ENCODE assay signal across 8 mouse cellular contexts in the genomic region with DNA sequence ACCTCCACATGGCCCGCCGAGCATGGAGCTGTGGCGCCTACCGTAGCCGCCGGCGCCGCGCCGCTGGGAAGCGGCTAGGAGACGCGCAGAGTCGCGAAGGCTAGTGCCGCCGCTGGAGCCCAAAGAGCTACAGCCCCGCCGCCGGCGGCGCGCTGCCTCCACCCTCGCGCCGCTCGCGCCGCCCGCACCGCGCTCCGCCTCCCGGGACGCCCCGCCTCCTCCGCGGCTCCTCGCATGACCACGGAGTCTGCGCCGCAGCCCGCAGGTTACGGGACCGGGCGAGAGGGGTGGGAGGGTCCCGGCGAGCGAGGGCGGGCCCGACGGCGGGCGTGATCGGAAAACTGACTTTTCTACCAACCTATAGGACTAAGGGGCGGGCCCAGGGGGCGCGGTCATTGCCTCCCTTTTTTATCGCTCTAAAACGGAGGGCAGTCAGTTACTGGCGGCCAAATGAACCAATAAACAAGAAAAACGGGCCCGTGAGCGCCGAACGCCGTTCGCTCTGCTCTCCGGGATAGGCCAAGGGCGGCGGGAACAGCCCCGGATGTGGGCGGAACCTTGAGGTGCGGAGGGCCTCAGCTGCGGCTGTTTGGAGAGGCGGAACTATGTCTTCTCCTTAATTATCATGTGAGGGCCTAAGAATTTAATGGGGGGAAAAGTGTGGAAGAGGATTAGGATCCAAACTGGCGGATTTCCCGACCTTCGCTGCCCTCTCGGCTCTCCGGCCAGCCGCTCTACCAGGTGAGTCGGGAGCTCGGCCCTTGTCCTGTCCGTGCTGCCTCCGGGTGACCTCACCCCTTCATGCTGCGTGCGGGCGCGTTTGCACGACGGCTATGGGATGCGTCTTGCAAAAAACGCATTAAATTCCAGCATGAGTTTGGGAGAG. TPM values are rescaled to one million over a fixed set of nuclear protein-coding genes. Genes with fewer than 3 reads are reported as not detected.
DNase-seq lines count a peak whose midpoint lies in the region; ATAC-seq and TF ChIP-seq lines count a peak whose summit lies in the region.

A gene (minus strand): TSS at position 210 of the 886 bp plus-strand sequence.
A gene (plus strand): TSS at position 277 of the 886 bp plus-strand sequence.

- H3K79me2 ChIP-seq in MEL (ENCODE audit: control insufficient read depth, insufficient read depth, low read length, poor library complexity): peaks cover 54% of the 10 kb centered on the region

- peak within 1 kb of the TSS; percentile 68 for H3K27ac ChIP-seq in MEL (ENCODE audit: control insufficient read depth, low read depth, low read length)
- H3K27ac ChIP-seq in cerebellum, adult 2 months (ENCODE audit: insufficient read depth, low read length): 0 out of 2 replicates have a peak within 1 kb of the TSS, but pooled peaks have one; percentile 37
- peak within 1 kb of the TSS; percentile 94 for H3K27ac ChIP-seq in forebrain, postnatal 0 days (ENCODE audit: low read depth, low read length)
- H3K27ac ChIP-seq in lung, embryonic 15.5 days: peak within 1 kb of the TSS; percentile 92

- TF ChIP-seq RAD21 in MEL (IDR thresholded peaks at IDR 0.05; ENCODE audit: low read depth, low read length): no peak; the same call in 1 of the 2 replicates

- H3K4me1 ChIP-seq in MEL (ENCODE audit: control insufficient read depth in 1 of 2, insufficient read depth in 2 of 2, low read length in 2 of 2): peaks cover 24 to 27% of the 10 kb centered on the region in 2 experiments
- H3K4me1 ChIP-seq in cerebellum, adult 2 months (ENCODE audit: control insufficient read depth, insufficient read depth, low read length): no peaks in the 10 kb centered on the region; the same call in 1 of the 2 replicates
- peaks cover 19% of the 10 kb centered on the region; the same call in 1 of the 2 replicates for H3K4me1 ChIP-seq in forebrain, postnatal 0 days (ENCODE audit: insufficient read depth)
- peaks cover 19% of the 10 kb centered on the region for H3K4me1 ChIP-seq in lung, embryonic 15.5 days

- TF ChIP-seq CTCF in MEL (IDR thresholded peaks at IDR 0.05 in 2 of 3, conservative IDR thresholded peaks at IDR 0.05 in 1 of 3; ENCODE audit: control insufficient read depth in 1 of 3, insufficient read depth in 1 of 3, low read depth in 2 of 3, low read length in 3 of 3, poor library complexity in 1 of 3, severe bottlenecking in 1 of 3): no peak
- no peak for TF ChIP-seq CTCF in cerebellum, adult 2 months (IDR thresholded peaks at IDR 0.05; ENCODE audit: borderline replicate concordance, insufficient read depth, low read depth, low read length)
- peak; percentile 16; the same call in 1 of the 2 replicates for TF ChIP-seq CTCF in forebrain, postnatal 0 days (IDR thresholded peaks at IDR 0.05; ENCODE audit: low read depth)

- peak; percentile 100 for DNase-seq in MEL (ENCODE audit: low read depth, low spot score)
- DNase-seq in cerebellum, adult 2 months: peak; percentile 98 to 99
- peak; percentile 99 for DNase-seq in forebrain, postnatal 0 days
- peak; percentile 99 for DNase-seq in heart, postnatal 4 days
- peak; percentile 97 to 98 for DNase-seq in layer of hippocampus, adult 8-10 months (ENCODE audit: low spot score in 2 of 2)
- peak; percentile 98 for DNase-seq in ovary, adult 18-20 months (ENCODE audit: low spot score)
- DNase-seq in thymus, postnatal 0 days (ENCODE audit: low spot score): peak; percentile 99

- no peak for TF ChIP-seq EP300 in MEL (IDR thresholded peaks at IDR 0.05; ENCODE audit: low read depth in 1 of 2, low read length in 2 of 2)

- peak within 1 kb of the TSS; percentile 82 to 91 for H3K4me3 ChIP-seq in MEL (ENCODE audit: control insufficient read depth in 1 of 2, insufficient read depth in 1 of 2, low read depth in 2 of 2, low read length in 2 of 2)
- H3K4me3 ChIP-seq in cerebellum, adult 2 months (replicated peaks; ENCODE audit: insufficient read depth, low read depth, low read length): peak within 1 kb of the TSS; percentile 67
- H3K4me3 ChIP-seq in forebrain, postnatal 0 days (ENCODE audit: low read depth, low read length): peak within 1 kb of the TSS; percentile 90
- H3K4me3 ChIP-seq in lung, embryonic 15.5 days: peak within 1 kb of the TSS; percentile 72

- TF ChIP-seq POLR2A in MEL (IDR thresholded peaks at IDR 0.05; ENCODE audit: control insufficient read depth in 1 of 2, insufficient read depth in 1 of 2, low read depth in 1 of 2, low read length in 2 of 2, poor library complexity in 1 of 2): peak; percentile 88 to 92
- peak; percentile 70 for TF ChIP-seq POLR2A in cerebellum, adult 2 months (IDR thresholded peaks at IDR 0.05; ENCODE audit: borderline replicate concordance, insufficient read depth, low read length)

- peak; percentile 97 for ATAC-seq in forebrain, postnatal 0 days
- ATAC-seq in lung, embryonic 15.5 days (ENCODE audit: borderline replicate concordance, extremely low read depth, low FRiP score, low TSS enrichment): peak; percentile 99

- H3K4me2 ChIP-seq in forebrain, postnatal 0 days (ENCODE audit: low read depth): peak within 1 kb of the TSS; percentile 69
- H3K4me2 ChIP-seq in lung, embryonic 15.5 days: peak within 1 kb of the TSS; percentile 69

- no peaks in the 10 kb centered on the region for H3K9me3 ChIP-seq in MEL (replicated peaks; ENCODE audit: insufficient read depth, low read length)
- no peaks in the 10 kb centered on the region for H3K9me3 ChIP-seq in forebrain, postnatal 0 days (ENCODE audit: low read length)
- no peaks in the 10 kb centered on the region for H3K9me3 ChIP-seq in lung, embryonic 15.5 days

- H3K27me3 ChIP-seq in MEL (ENCODE audit: control insufficient read depth in 1 of 2, insufficient read depth in 2 of 2, low read length in 2 of 2): no peaks in the 10 kb centered on the region
- no peaks in the 10 kb centered on the region for H3K27me3 ChIP-seq in cerebellum, adult 2 months (ENCODE audit: control insufficient read depth, insufficient read depth, low read length)
- no peaks in the 10 kb centered on the region for H3K27me3 ChIP-seq in forebrain, postnatal 0 days (ENCODE audit: insufficient read depth, low read length)
- no peaks in the 10 kb centered on the region for H3K27me3 ChIP-seq in lung, embryonic 15.5 days

- WGBS in cerebellum, adult 2 months: under 1% methylated on average over 92 of the region's 94 CpGs
- WGBS in forebrain, postnatal 0 days: 1% methylated on average over 73 of the region's 94 CpGs
- under 1% methylated on average over 94 of the region's 94 CpGs for WGBS in lung, embryonic 15.5 days

- peaks cover 2 to 47% of the 10 kb centered on the region in 2 experiments for H3K36me3 ChIP-seq in MEL (ENCODE audit: control insufficient read depth in 1 of 2, insufficient read depth in 2 of 2, low read length in 2 of 2)
- no peaks in the 10 kb centered on the region; the same call in 1 of the 2 replicates for H3K36me3 ChIP-seq in forebrain, postnatal 0 days (ENCODE audit: insufficient read depth)
- no peaks in the 10 kb centered on the region for H3K36me3 ChIP-seq in lung, embryonic 15.5 days

- H3K9ac ChIP-seq in MEL (ENCODE audit: control insufficient read depth, low read depth, low read length, poor library complexity, severe bottlenecking): peak within 1 kb of the TSS; percentile 92
- peak within 1 kb of the TSS; percentile 78 for H3K9ac ChIP-seq in forebrain, postnatal 0 days
- H3K9ac ChIP-seq in lung, embryonic 15.5 days: peak within 1 kb of the TSS; percentile 70

TF ChIP-seq in MEL, 35 proteins besides CTCF, POLR2A, EP300 and RAD21 (continues in another document):
- TF ChIP-seq ZNF384 (IDR thresholded peaks at IDR 0.05; ENCODE audit: low read depth, low read length): peak; percentile 56; the same call in 1 of the 2 replicates
- TF ChIP-seq MEF2A (IDR thresholded peaks at IDR 0.05; ENCODE audit: extremely low read depth, insufficient replicate concordance, low read depth, low read length, poor library complexity, severe bottlenecking): no peak
- no peak for TF ChIP-seq TAL1 (IDR thresholded peaks at IDR 0.05; ENCODE audit: low read length)
- TF ChIP-seq HCFC1 (IDR thresholded peaks at IDR 0.05; ENCODE audit: low read depth, low read length): peak; percentile 85
- no peak for TF ChIP-seq MAFK (IDR thresholded peaks at IDR 0.05; ENCODE audit: borderline replicate concordance, low read depth, low read length)
- peak; percentile 88 for TF ChIP-seq NELFE (IDR thresholded peaks at IDR 0.05; ENCODE audit: low read depth, low read length)
- TF ChIP-seq SMC3 (IDR thresholded peaks at IDR 0.05; ENCODE audit: low read depth, low read length): no peak
- peak; percentile 82 for TF ChIP-seq MAX (IDR thresholded peaks at IDR 0.05; ENCODE audit: low read length)
- peak; percentile 73; the same call in 1 of the 2 replicates for TF ChIP-seq GATA1 (IDR thresholded peaks at IDR 0.05; ENCODE audit: low read depth, low read length)
- TF ChIP-seq ZMIZ1 (IDR thresholded peaks at IDR 0.05; ENCODE audit: low read depth, low read length): peak; percentile 85
- TF ChIP-seq NRF1 (IDR thresholded peaks at IDR 0.05; ENCODE audit: insufficient read depth, low read depth, low read length, poor library complexity, severe bottlenecking): peak; percentile 86

RNA-seq across cellular contexts. Expression of the first gene that starts in this region (rescaled TPM):
- 18.2 and 20.0 TPM in 2 replicates for total RNA-seq in MEL (2012; rRNA removed)
- polyA plus RNA-seq in MEL (2012; ENCODE audit: insufficient read depth in 1 of 2, insufficient read length in 2 of 2, low read depth in 1 of 2, low replicate concordance in 2 of 2, missing spikeins in 1 of 2): 10 to 100 TPM in 1 of 2 experiments, not detected in 1; 20.0 TPM
- polyA plus RNA-seq in cerebellum, adult 2 months (2012; rRNA removed): 10.2 and 10.8 TPM in 2 replicates
- 24.9 and 26.4 TPM in 2 replicates for total RNA-seq in forebrain, postnatal 0 days (2014; rRNA removed)
- polyA plus RNA-seq in forebrain, postnatal 0 days (2015; fragmentation: Nextera tagmentation; extraction: Ambion mirVana): 11.2 and 17.4 TPM in 2 replicates
- total RNA-seq in heart, postnatal 4 days (2021): 10 to 100 TPM; 61.0 to 66.1 TPM
- total RNA-seq in layer of hippocampus, adult 8-10 months (2022): 10 to 100 TPM; 10.7 to 13.8 (median 11.3) TPM
- 10.7 and 11.2 TPM in 2 replicates for polyA plus RNA-seq in lung, embryonic 15.5 days (2015; fragmentation: Nextera tagmentation; extraction: Ambion mirVana)
- polyA plus RNA-seq in thymus, postnatal 0 days (2015; fragmentation: Nextera tagmentation; extraction: Ambion mirVana): 12.6 and 12.9 TPM in 2 replicates

RNA-seq across cellular contexts. Expression of the second gene that starts in this region (rescaled TPM):
- total RNA-seq in MEL (2012; rRNA removed): 22.4 and 23.5 TPM in 2 replicates
- 10 to 100 TPM in 1 of 2 experiments, not detected in 1; 37.4 TPM for polyA plus RNA-seq in MEL (2012; ENCODE audit: insufficient read depth in 1 of 2, insufficient read length in 2 of 2, low read depth in 1 of 2, low replicate concordance in 2 of 2, missing spikeins in 1 of 2)
- polyA plus RNA-seq in cerebellum, adult 2 months (2012; rRNA removed): 44.4 and 50.7 TPM in 2 replicates
- total RNA-seq in forebrain, postnatal 0 days (2014; rRNA removed): 13.8 and 24.5 TPM in 2 replicates
- 64.4 and 76.4 TPM in 2 replicates for polyA plus RNA-seq in forebrain, postnatal 0 days (2015; fragmentation: Nextera tagmentation; extraction: Ambion mirVana)
- total RNA-seq in heart, postnatal 4 days (2021): 10 to 100 TPM; 22.0 to 22.4 TPM
- 10 to 100 TPM; 19.8 to 25.7 (median 22.4) TPM for total RNA-seq in layer of hippocampus, adult 8-10 months (2022)
- 44.4 and 47.6 TPM in 2 replicates for polyA plus RNA-seq in lung, embryonic 15.5 days (2015; fragmentation: Nextera tagmentation; extraction: Ambion mirVana)
- polyA plus RNA-seq in thymus, postnatal 0 days (2015; fragmentation: Nextera tagmentation; extraction: Ambion mirVana): 65.4 and 73.8 TPM in 2 replicates

Comparison
In these comparisons a context has a peak if more than half of its experiments do, and no peak if none do; other contexts are left out.
1. Peak in every context shown above with its lines: DNase-seq, ATAC-seq, H3K4me3 ChIP-seq and H3K27ac ChIP-seq.
2. H3K27ac ChIP-seq: peak in every context shown above with its lines; median percentile 94 in forebrain, postnatal 0 days; 92 in lung, embryonic 15.5 days; 68 in MEL; 37 in cerebellum, adult 2 months.